In genomic region chr13:64237681-64238157, GRCm38 (mm10) we compare ENCODE assay signal across 24 mouse cellular contexts. TPM values are rescaled to one million over a fixed set of nuclear protein-coding genes. Genes with fewer than 3 reads are reported as not detected.
A peak's percentile ranks its signal among the peaks of the same experiment; 100 is the strongest.
DNase-seq lines count a peak whose midpoint lies in the region; ATAC-seq and TF ChIP-seq lines count a peak whose summit lies in the region.
"Had no signal": no experiment of that assay in that cellular context is flagged by ENCODE, and none has a peak within 500 bp of the region (broad histone marks: within the 10 kb centered on the region; RNA-seq: fewer than 3 reads in every experiment).

No protein-coding gene starts in this region.

- no peak overlapping the region for H3K4me2 ChIP-seq in heart, embryonic 13.5 days
- H3K4me2 ChIP-seq in kidney, embryonic 14.5 days (replicated peaks; ENCODE audit: low read depth, low read length), result no peak overlapping the region
- no peak overlapping the region for H3K4me2 ChIP-seq in liver, embryonic 15.5 days
- H3K4me2 ChIP-seq: hindbrain, embryonic 13.5 days; limb, embryonic 13.5 days; lung, embryonic 14.5 days; midbrain, embryonic 12.5 days; neural tube, embryonic 15.5 days had no signal

- peaks cover 60% of the 10 kb centered on the region for H3K4me1 ChIP-seq in heart, embryonic 13.5 days
- H3K4me1 ChIP-seq in kidney, embryonic 14.5 days (ENCODE audit: control insufficient read depth, insufficient read depth, low read length), result no peaks in the 10 kb centered on the region
- peaks cover 47% of the 10 kb centered on the region for H3K4me1 ChIP-seq in limb, embryonic 10.5 days
- peaks cover 33% of the 10 kb centered on the region for H3K4me1 ChIP-seq in liver, embryonic 15.5 days (replicated peaks)
- peaks cover 8% of the 10 kb centered on the region; the same call in 1 of the 2 replicates for H3K4me1 ChIP-seq in thymus, adult 2 months (replicated peaks; ENCODE audit: control insufficient read depth, insufficient read depth, low read length)
- H3K4me1 ChIP-seq: hindbrain, embryonic 13.5 days; midbrain, embryonic 12.5 days; neural tube, embryonic 15.5 days had no signal

- H3K27me3 ChIP-seq in heart, embryonic 13.5 days (replicated peaks), result no peaks in the 10 kb centered on the region
- H3K27me3 ChIP-seq in kidney, embryonic 14.5 days (ENCODE audit: control insufficient read depth, insufficient read depth, low read length), result no peaks in the 10 kb centered on the region
- H3K27me3 ChIP-seq in limb, embryonic 10.5 days (ENCODE audit: low read depth, poor library complexity, severe bottlenecking), result no peaks in the 10 kb centered on the region
- H3K27me3 ChIP-seq in liver, embryonic 15.5 days, result no peaks in the 10 kb centered on the region
- H3K27me3 ChIP-seq in thymus, adult 2 months (ENCODE audit: control insufficient read depth, insufficient read depth, low read length), result no peaks in the 10 kb centered on the region
- H3K27me3 ChIP-seq: CH12.LX; hindbrain, embryonic 13.5 days; limb, embryonic 13.5 days; midbrain, embryonic 12.5 days; neural tube, embryonic 15.5 days had no signal

- peaks cover 9% of the 10 kb centered on the region for H3K36me3 ChIP-seq in heart, embryonic 13.5 days
- no peaks in the 10 kb centered on the region for H3K36me3 ChIP-seq in kidney, embryonic 14.5 days (ENCODE audit: control insufficient read depth, insufficient read depth, low read length)
- H3K36me3 ChIP-seq in limb, embryonic 10.5 days, result peaks cover 7% of the 10 kb centered on the region
- no peaks in the 10 kb centered on the region for H3K36me3 ChIP-seq in liver, embryonic 15.5 days (replicated peaks)
- no peaks in the 10 kb centered on the region for H3K36me3 ChIP-seq in thymus, adult 2 months (ENCODE audit: control insufficient read depth, insufficient read depth, low read length)
- H3K36me3 ChIP-seq: G1E; hindbrain, embryonic 13.5 days; limb, embryonic 13.5 days; midbrain, embryonic 12.5 days; neural tube, embryonic 15.5 days had no signal

- H3K4me3 ChIP-seq in heart, embryonic 13.5 days, result no peak overlapping the region
- H3K4me3 ChIP-seq in kidney, embryonic 14.5 days (ENCODE audit: low read length), result no peak overlapping the region
- no peak overlapping the region for H3K4me3 ChIP-seq in limb, embryonic 10.5 days
- H3K4me3 ChIP-seq in liver, embryonic 15.5 days (replicated peaks), result no peak overlapping the region
- no peak overlapping the region for H3K4me3 ChIP-seq in thymus, adult 2 months (ENCODE audit: control insufficient read depth, insufficient read depth, low read length)
- H3K4me3 ChIP-seq: forebrain, embryonic 10.5 days; hindbrain, embryonic 13.5 days; limb, embryonic 13.5 days; midbrain, embryonic 12.5 days; neural tube, embryonic 15.5 days had no signal

- no peak for ATAC-seq in heart, embryonic 13.5 days (ENCODE audit: extremely low read depth, insufficient number of reproducible peaks, low FRiP score, low TSS enrichment)
- ATAC-seq in kidney, embryonic 14.5 days (ENCODE audit: low FRiP score, low TSS enrichment), result no peak
- ATAC-seq in liver, embryonic 15.5 days (ENCODE audit: insufficient read depth), result peak; percentile 33; the same call in 1 of the 2 replicates
- ATAC-seq: forebrain, postnatal 0 days; inflammation-experienced regulatory T-cells, adult 6 months had no signal

- no peak for DNase-seq in heart, postnatal 14 days
- DNase-seq in kidney, adult 9 months, result peak; percentile 74
- DNase-seq in limb, embryonic 10.5 days (ENCODE audit: low spot score), result no peak
- DNase-seq in thymus, adult 2 months, result no peak
- DNase-seq: adrenal gland, adult 8-10 months; B cell, adult 2 months; forebrain, postnatal 0 days; gastrocnemius, postnatal 25 days; layer of hippocampus, postnatal 36 days; lung, embryonic 14.5 days; right cerebral cortex, adult 18-20 months; right cerebral cortex, postnatal 4 days; thymus, postnatal 4 days had no signal

- H3K27ac ChIP-seq in heart, embryonic 13.5 days (replicated peaks), result peak overlapping the region; percentile 71
- H3K27ac ChIP-seq in kidney, embryonic 14.5 days (ENCODE audit: low read depth, low read length), result no peak overlapping the region
- peak overlapping the region; percentile 44 for H3K27ac ChIP-seq in limb, embryonic 10.5 days
- peak overlapping the region; percentile 64 for H3K27ac ChIP-seq in liver, embryonic 15.5 days (replicated peaks)
- no peak overlapping the region for H3K27ac ChIP-seq in thymus, adult 2 months (ENCODE audit: control insufficient read depth, insufficient read depth, low read length)
- H3K27ac ChIP-seq: forebrain, embryonic 10.5 days; hindbrain, embryonic 13.5 days; limb, embryonic 13.5 days; midbrain, embryonic 12.5 days; neural tube, embryonic 15.5 days had no signal

- intact Hi-C loops in heart, postnatal 14 days (cut with DNase I), result no loop called here

- no peak for TF ChIP-seq POLR2A in thymus, adult 2 months (IDR thresholded peaks at IDR 0.05; ENCODE audit: control insufficient read depth, extremely low read depth, insufficient read depth, low read length, poor library complexity)

- no peak overlapping the region for H3K9ac ChIP-seq in heart, embryonic 13.5 days
- H3K9ac ChIP-seq in kidney, embryonic 14.5 days (ENCODE audit: low read depth, low read length), result no peak overlapping the region
- H3K9ac ChIP-seq in liver, embryonic 15.5 days, result no peak overlapping the region
- H3K9ac ChIP-seq: forebrain, postnatal 0 days; hindbrain, embryonic 13.5 days; limb, embryonic 13.5 days; lung, embryonic 14.5 days; midbrain, embryonic 12.5 days; neural tube, embryonic 15.5 days had no signal

- no peak for TF ChIP-seq CTCF in thymus, adult 2 months (IDR thresholded peaks at IDR 0.05; ENCODE audit: borderline replicate concordance, control insufficient read depth, extremely low read depth, insufficient read depth, low read length, poor library complexity)

- H3K9me3 ChIP-seq in heart, embryonic 13.5 days, result no peaks in the 10 kb centered on the region
- H3K9me3 ChIP-seq in kidney, embryonic 14.5 days (ENCODE audit: control insufficient read depth, low read length), result no peaks in the 10 kb centered on the region
- no peaks in the 10 kb centered on the region for H3K9me3 ChIP-seq in limb, embryonic 10.5 days (replicated peaks)
- no peaks in the 10 kb centered on the region for H3K9me3 ChIP-seq in liver, embryonic 15.5 days (replicated peaks)
- H3K9me3 ChIP-seq: forebrain, embryonic 10.5 days; G1E; hindbrain, embryonic 13.5 days; limb, embryonic 13.5 days; midbrain, embryonic 12.5 days; neural tube, embryonic 15.5 days had no signal

RNA-seq across cellular contexts. Expression of gene Cdc14b, which starts 37.4 kb away (rescaled TPM):
- polyA plus RNA-seq in heart, embryonic 13.5 days (2015; fragmentation: Nextera tagmentation; extraction: Ambion mirVana), result 16.3 and 17.4 TPM in 2 replicates
- total RNA-seq in heart, postnatal 14 days (2021), result 1 to 10 TPM; 8.9 to 9.0 TPM
- 15.4 and 24.8 TPM in 2 replicates for polyA plus RNA-seq in kidney, embryonic 14.5 days (2014; fragmentation: Nextera tagmentation; extraction: Ambion mirVana)
- 34.9 and 43.5 TPM in 2 replicates for polyA plus RNA-seq in limb, embryonic 10.5 days (2016; fragmentation: Nextera tagmentation; extraction: Ambion mirVana)
- 8.6 and 8.8 TPM in 2 replicates for polyA plus RNA-seq in liver, embryonic 15.5 days (2015; fragmentation: Nextera tagmentation; extraction: Ambion mirVana)
- polyA plus RNA-seq in thymus, adult 2 months (2012; rRNA removed), result 3.2 and 4.7 TPM in 2 replicates

Comparison
In these comparisons a context has a peak if more than half of its experiments do, and no peak if none do; other contexts are left out.
1. H3K27ac ChIP-seq: peak in heart, embryonic 13.5 days (single experiment), limb, embryonic 10.5 days (single experiment) and liver, embryonic 15.5 days (single experiment); none in kidney, embryonic 14.5 days (single experiment) and thymus, adult 2 months (single experiment).